Mouse (Mus musculus) stomach, postnatal 0 days (tissue): ENCODE data around the gene Gm12355. TPM values are rescaled to one million over a fixed set of nuclear protein-coding genes. Genes with fewer than 3 reads are reported as not detected.
"Not testable (repeated sequence)": the region's sequence is repeated elsewhere in the genome, so short reads cannot be mapped to it uniquely, and the experiment has no call there.

Experiments
- ATAC-seq: fragments of 200-750 bp; cut with Nextera tagmentation; 2 replicates; pipeline ENCODE4 v1.8.0; 2017; ENCODE audit not compliant: low FRiP score, low TSS enrichment
- DNase-seq: peaks from one replicate; pipeline ENCODE4 v3.0.0-alpha.2; 2016; ENCODE audit warnings: low spot score
- H3K27ac ChIP-seq: fragments of 300-500 bp; sonication (generic); replicated peaks from 2 replicates; pipeline ENCODE4 v1.5.1; 2014; ENCODE audit warnings: mild to moderate bottlenecking, control low read depth
- H3K27me3 ChIP-seq: fragments of 300-500 bp; sonication (generic); 2 replicates; pipeline ENCODE4 v1.6.1; 2014; ENCODE audit warnings: low read length; ENCODE audit not compliant: control insufficient read depth, insufficient read depth
- H3K36me3 ChIP-seq: fragments of 300-500 bp; sonication (generic); 2 replicates; pipeline ENCODE4 v1.6.1; 2014; ENCODE audit warnings: low read length, mixed read lengths; ENCODE audit not compliant: control insufficient read depth, insufficient read depth
- H3K4me1 ChIP-seq: fragments of 300-500 bp; sonication (generic); replicated peaks from 2 replicates; pipeline ENCODE4 v1.6.1; 2014; ENCODE audit warnings: antibody characterized with exemption; ENCODE audit not compliant: control insufficient read depth, insufficient read depth
- H3K4me2 ChIP-seq: fragments of 300-500 bp; sonication (generic); replicated peaks from 2 replicates; pipeline ENCODE4 v1.6.1; 2014; ENCODE audit warnings: low read depth, mild to moderate bottlenecking, control low read depth, moderate library complexity
- H3K4me3 ChIP-seq: fragments of 300-500 bp; sonication (generic); 2 replicates; pipeline ENCODE4 v1.5.1; 2014; ENCODE audit warnings: low read depth, low read length, control low read depth
- H3K9ac ChIP-seq: fragments of 300-500 bp; sonication (generic); 2 replicates; pipeline ENCODE4 v1.6.1; 2014; ENCODE audit warnings: mild to moderate bottlenecking, low read length, control low read depth, mixed read lengths
- H3K9me3 ChIP-seq: fragments of 300-500 bp; sonication (generic); 2 replicates; pipeline ENCODE4 v1.6.1; 2016; ENCODE audit warnings: low read length; ENCODE audit not compliant: control insufficient read depth
- CTCF ChIP-seq: IDR thresholded peaks from 2 replicates; pipeline ENCODE4 v1.5.1; 2016; ENCODE audit warnings: antibody characterized with exemption, low read depth, mild to moderate bottlenecking, moderate library complexity
- EP300 ChIP-seq: optimal IDR thresholded peaks from 2 replicates; pipeline ENCODE3; 2016; ENCODE audit warnings: antibody characterized with exemption
- WGBS: fragments of 180-500 bp; shearing (Covaris S2); extraction: QIAGEN DNeasy Blood & Tissue Kit; methylation state at CpG from one replicate; pipeline ENCODE4 v1.1.7; 2014; 5-methylcytosine and 5-hydroxymethylcytosine counted together
- polyA plus RNA-seq: library from polyadenylated mRNA; unstranded; fragments of >200 nt; fragmentation: Nextera tagmentation; extraction: Ambion mirVana; gene quantifications from 2 replicates; pipeline ENCODE4 v1.2.1, GENCODE M21; 2015

Gene Gm12355
- polyA plus RNA-seq, 1 experiment from 2014 or later = 0.81 TPM

DNA sequence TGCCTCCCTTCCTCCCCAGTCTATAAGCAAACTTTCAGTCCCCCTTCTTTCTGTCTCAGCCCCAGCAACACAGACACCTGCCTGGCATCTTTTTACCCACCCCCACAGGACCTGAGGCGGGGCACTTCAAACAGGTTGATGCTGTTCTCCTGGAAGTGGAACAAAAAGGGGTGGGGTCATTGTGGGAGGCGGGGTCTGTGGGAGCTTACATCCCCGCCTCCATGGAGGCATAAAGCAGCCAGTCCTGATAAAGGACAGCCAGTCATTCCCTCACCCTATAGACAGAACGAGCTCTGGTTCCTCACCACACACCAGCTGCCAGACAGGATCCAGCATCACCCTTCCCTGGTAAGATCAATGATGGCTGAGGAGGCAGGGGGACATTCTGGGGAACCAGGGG, 38.6 kb upstream of the Gm12355 start, which contains the start of gene Gsdma:
Gene Gsdma, plus strand, starts transcription at position 261 of the 400 bp plus-strand sequence.
- Histone ChIP-seq H3K9ac (no peak within 1 kb of the TSS), H3K4me1 (no peaks in the 10 kb centered on the region), H3K4me3 (no peak within 1 kb of the TSS), H3K36me3 (no peaks in the 10 kb centered on the region), H3K27ac (no peak within 1 kb of the TSS; the same call in 1 of the 2 replicates), H3K27me3 (no peaks in the 10 kb centered on the region), H3K9me3 (no peaks in the 10 kb centered on the region), H3K4me2 (no peak within 1 kb of the TSS)
- DNase-seq (no peak), ATAC-seq (peak; percentile 41; the same call in 1 of the 2 replicates)
- WGBS = 11% methylated on average over 4 of the region's 4 CpGs
- TF ChIP-seq CTCF = no peak
- no peak for TF ChIP-seq EP300

DNA sequence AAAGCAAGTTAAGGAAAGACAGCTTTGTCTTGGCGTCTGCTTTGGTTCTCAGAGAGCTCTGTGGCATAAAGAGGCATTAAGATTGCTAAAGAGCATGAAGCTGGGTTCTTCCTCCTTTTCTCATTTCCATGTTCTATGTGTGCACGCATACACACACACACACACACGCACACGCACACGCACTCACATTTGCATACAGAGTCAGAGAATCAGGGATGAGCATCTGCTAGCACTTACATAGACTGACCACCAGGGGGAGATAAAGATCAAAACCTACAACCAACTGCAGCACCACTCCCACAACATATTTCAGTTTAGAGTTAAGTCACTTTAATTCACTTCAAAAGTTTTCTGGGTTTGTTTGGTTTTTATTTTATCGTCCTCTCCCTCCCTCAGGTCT, 35.1 kb upstream of the Gm12355 start:
- TF ChIP-seq EP300 = no peak
- peak; percentile 90 for TF ChIP-seq CTCF

DNA sequence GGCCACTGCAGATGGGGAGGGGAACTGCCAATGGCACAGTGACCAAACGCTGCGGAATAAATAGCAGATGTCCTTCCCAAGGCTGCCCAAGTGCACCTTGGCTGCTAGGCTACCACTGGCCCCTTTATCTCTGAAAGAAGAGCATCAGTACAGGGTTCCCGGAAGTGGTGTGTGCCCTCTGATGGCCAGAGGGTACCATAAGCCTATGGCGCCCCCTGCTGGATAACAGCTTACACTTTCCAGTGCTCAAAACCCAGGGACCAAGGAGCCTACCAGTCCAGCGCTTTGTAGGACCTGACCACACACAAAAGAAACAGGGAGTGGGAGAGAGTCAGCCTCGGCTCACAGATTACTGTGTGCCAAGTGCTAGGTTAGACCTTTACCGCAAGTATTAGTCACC, 29.6 kb upstream of the Gm12355 start:
- DNase-seq (peak; percentile 75), ATAC-seq (peak; percentile 85)
- not testable (repeated sequence) for H3K27ac ChIP-seq, H3K4me1 ChIP-seq, H3K4me2 ChIP-seq, H3K36me3 ChIP-seq, H3K27me3 ChIP-seq, H3K9me3 ChIP-seq, H3K4me3 ChIP-seq, H3K9ac ChIP-seq
- 8% methylated on average over 7 of the region's 7 CpGs for WGBS
- TF ChIP-seq CTCF = peak; percentile 76

More for the DNA sequence above, 35.1 kb upstream of the Gm12355 start:
- Histone ChIP-seq H3K36me3 (no peaks in the 10 kb centered on the region), H3K4me1 (no peaks in the 10 kb centered on the region), H3K27ac (no peak overlapping the region), H3K4me2 (no peak overlapping the region), H3K27me3 (no peaks in the 10 kb centered on the region), H3K9me3 (no peaks in the 10 kb centered on the region), H3K4me3 (no peak overlapping the region), H3K9ac (no peak overlapping the region)
- ATAC-seq (peak; percentile 67), DNase-seq (peak; percentile 49)
- WGBS = 8% methylated on average over 6 of the region's 6 CpGs

DNA sequence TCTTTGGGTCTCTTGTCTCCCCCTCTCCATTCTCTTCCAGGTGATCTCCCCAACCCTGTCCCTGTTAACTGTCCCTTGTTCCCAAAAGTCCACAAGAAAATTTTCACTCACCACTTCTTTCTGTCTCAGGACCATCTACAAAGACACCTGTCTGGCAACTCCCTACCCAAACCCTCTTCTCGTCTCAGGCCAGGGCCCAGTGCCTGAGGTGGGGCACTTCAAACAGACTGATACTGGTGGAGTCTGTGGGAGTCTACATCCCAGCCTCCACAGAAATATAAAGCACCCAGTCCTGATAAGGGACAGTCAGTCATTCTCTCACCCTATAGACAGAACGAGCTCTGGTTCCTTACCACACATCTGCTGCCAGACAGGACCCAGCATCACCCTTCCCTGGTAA, 21.0 kb upstream of the Gm12355 start, which contains the start of gene Gsdma2:
Gene Gsdma2, plus strand, starts transcription at position 301 of the 400 bp plus-strand sequence.
- Histone ChIP-seq H3K4me1 (no peaks in the 10 kb centered on the region), H3K9me3 (no peaks in the 10 kb centered on the region), H3K27me3 (no peaks in the 10 kb centered on the region), H3K4me3 (no peak within 1 kb of the TSS), H3K36me3 (no peaks in the 10 kb centered on the region), H3K4me2 (no peak within 1 kb of the TSS), H3K9ac (no peak within 1 kb of the TSS), H3K27ac (no peak within 1 kb of the TSS; the same call in 1 of the 2 replicates)
- TF ChIP-seq CTCF (no peak), EP300 (no peak)
- ATAC-seq (0 out of 2 replicates have a peak, but pooled peaks have one; percentile 21), DNase-seq (no peak)
- 38% methylated on average over 2 of the region's 2 CpGs for WGBS

DNA sequence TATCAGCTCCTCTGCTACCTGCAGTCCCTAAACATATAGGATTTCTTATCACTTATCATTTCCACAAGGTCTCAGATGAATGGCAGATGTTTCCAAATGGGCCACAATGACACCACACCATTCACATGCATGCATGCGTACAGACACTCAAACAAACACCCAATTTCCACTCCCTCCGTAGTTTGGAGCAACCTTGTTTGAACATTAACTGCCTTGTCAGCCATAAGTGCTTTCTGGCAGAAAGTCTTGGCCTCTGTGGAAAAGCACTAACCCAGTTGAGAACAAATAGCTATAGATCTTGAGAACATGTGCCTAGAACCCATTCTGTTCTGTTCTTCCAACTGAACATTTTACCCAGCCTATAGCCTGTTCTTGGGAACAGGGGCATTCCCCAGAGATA, 20.5 kb upstream of the Gm12355 start:
- Histone ChIP-seq H3K9me3 (no peaks in the 10 kb centered on the region), H3K27me3 (no peaks in the 10 kb centered on the region), H3K36me3 (no peaks in the 10 kb centered on the region), H3K4me2 (no peak overlapping the region), H3K4me3 (no peak overlapping the region), H3K27ac (no peak overlapping the region; the same call in 1 of the 2 replicates), H3K4me1 (no peaks in the 10 kb centered on the region), H3K9ac (no peak overlapping the region)
- 50% methylated on average over 2 of the region's 2 CpGs for WGBS
- no peak for TF ChIP-seq CTCF
- no peak for TF ChIP-seq EP300
- DNase-seq = no peak
- no peak for ATAC-seq

DNA sequence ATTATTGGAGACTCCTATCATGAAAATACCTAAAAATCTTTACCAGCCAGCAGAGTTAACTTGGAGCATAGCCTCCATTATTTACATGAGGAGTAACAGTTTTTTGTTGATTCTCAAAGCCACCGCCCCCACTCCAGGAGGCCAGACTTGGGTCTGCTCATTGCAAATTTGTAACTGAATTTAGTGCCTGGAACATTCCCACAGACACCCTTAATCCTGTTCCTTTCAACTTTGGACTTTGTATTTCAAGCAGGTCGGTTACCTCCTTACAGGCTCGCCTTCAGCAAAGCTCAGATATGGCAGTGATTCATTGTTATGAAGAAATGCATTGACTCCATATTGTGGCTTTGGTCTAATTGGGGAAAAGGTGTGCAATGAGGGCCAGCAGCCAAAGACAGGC, 19.3 kb upstream of the Gm12355 start:
- ATAC-seq = peak; percentile 83
- Histone ChIP-seq H3K4me1 (no peaks in the 10 kb centered on the region), H3K9me3 (no peaks in the 10 kb centered on the region), H3K4me2 (no peak overlapping the region), H3K27me3 (no peaks in the 10 kb centered on the region), H3K27ac (no peak overlapping the region), H3K36me3 (no peaks in the 10 kb centered on the region), H3K4me3 (no peak overlapping the region), H3K9ac (no peak overlapping the region)
- 60% methylated on average over 3 of the region's 3 CpGs for WGBS
- TF ChIP-seq EP300 = no peak
- TF ChIP-seq CTCF = no peak
- no peak for DNase-seq
